Mouse (Mus musculus): ENCODE results near the gene Plcxd2. TPM values are rescaled to one million over a fixed set of nuclear protein-coding genes. Genes with fewer than 3 reads are reported as not detected.
A peak's percentile ranks its signal among the peaks of the same experiment; 100 is the strongest.

The Plcxd2 gene
- polyA plus RNA-seq, 1 experiment from 2014 or later = 0.74 TPM

DNA sequence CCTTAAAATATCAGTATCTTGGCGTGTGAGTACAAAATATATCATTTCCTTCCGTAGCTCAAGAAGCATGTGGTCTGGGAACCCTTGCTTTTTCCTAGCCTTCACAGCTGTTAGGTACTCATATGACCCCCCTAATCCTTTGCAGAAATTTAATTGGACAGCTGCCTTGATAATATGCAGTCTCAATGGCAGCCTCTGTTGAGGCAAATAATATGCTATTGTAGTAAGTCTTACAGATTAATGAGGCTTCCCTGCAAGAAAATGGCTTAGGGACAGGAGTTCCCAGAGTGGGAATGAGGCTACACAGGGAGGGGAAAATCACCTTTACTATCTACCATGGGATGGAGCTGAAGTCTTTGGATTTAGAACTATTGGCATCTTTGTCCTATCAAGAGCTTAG, 73.5 kb downstream of the Plcxd2 start:
- H3K4me3 ChIP-seq = no peak overlapping the region
- ATAC-seq (ENCODE audit: insufficient number of reproducible peaks, low FRiP score) = no peak
- no peak overlapping the region for H3K27ac ChIP-seq (ENCODE audit: poor library complexity, severe bottlenecking)
- no peaks in the 10 kb centered on the region for H3K27me3 ChIP-seq (replicated peaks)
- no peak overlapping the region for H3K9ac ChIP-seq
- 0 out of 2 replicates have a peak, but pooled peaks cover 3% of the 10 kb centered on the region for H3K4me1 ChIP-seq (replicated peaks)
- no peak overlapping the region for H3K4me2 ChIP-seq
- 0 out of 2 replicates have a peak, but pooled peaks cover 2% of the 10 kb centered on the region for H3K9me3 ChIP-seq (replicated peaks)
- WGBS = 73% methylated on average over 2 of the region's 2 CpGs
- H3K36me3 ChIP-seq = no peaks in the 10 kb centered on the region

DNA sequence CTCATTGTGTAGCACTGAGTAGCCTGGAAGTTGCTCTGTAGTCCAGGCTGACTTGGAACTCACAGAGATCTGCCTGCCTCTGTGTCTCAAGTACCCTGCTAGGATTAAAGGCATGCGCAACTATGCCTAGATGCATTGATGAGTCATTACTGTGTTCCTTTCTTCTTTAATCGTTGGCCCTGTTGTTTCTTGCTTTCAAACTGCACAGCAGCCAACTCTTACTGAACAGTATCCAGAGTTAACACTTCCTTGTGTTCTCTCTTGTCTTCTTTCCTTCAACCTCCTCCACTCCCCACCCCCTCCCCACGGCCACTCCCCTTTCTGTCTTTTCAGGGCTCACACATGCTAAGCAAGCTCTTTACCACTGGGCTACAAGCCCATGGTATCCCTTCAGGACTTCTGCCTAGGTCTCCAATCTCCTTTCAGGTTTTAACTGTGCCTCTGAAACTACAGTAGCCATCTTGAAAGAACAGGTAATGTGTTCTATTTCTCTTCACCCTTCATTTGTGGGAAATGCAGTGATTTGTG, 74.0 kb downstream of the Plcxd2 start:
- no peak overlapping the region for H3K27ac ChIP-seq (ENCODE audit: poor library complexity, severe bottlenecking)
- ATAC-seq (ENCODE audit: insufficient number of reproducible peaks, low FRiP score) = no peak
- 77% methylated on average over 3 of the region's 3 CpGs for WGBS

DNA sequence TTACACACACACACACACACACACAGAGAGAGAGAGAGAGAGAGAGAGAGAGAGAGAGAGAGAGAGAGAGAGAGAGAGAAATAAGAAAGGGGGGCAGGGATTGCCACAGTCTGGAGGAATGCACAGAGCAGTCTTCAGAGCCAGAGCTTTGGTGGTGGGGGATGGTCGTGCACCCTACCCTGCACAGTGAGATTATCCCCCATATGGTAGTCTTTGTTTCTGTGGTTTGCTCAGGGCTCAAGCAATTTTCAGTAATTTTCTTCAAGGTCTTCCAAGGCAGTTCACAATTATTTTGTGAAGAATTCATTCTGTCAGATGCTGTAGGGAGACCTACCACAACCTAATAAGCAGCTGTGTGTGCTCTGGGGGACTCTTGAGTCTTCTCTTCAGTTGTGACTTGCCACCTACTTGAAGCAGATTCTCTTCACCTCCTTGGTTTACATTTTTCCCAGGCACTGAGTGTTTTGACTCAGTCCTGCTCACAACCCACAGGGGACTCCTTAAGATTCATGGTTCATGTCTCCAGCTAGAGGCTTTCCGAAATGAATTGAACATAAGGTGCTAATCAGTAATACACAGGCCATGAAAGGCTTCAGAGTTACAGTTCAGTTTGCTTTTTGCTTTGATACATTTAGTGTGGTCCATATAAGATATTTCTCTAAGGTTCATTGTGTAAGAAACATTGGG, 75.2 kb downstream of the Plcxd2 start:
- H3K9ac ChIP-seq = no peak overlapping the region
- 0 out of 2 replicates have a peak, but pooled peaks cover 2% of the 10 kb centered on the region for H3K9me3 ChIP-seq (replicated peaks)
- 48% methylated on average over 2 of the region's 2 CpGs for WGBS
- no peak overlapping the region for H3K4me2 ChIP-seq
- H3K4me3 ChIP-seq = no peak overlapping the region
- ATAC-seq (ENCODE audit: insufficient number of reproducible peaks, low FRiP score) = no peak
- no peak overlapping the region for H3K27ac ChIP-seq (ENCODE audit: poor library complexity, severe bottlenecking)
- H3K27me3 ChIP-seq (replicated peaks) = no peaks in the 10 kb centered on the region
- 0 out of 2 replicates have a peak, but pooled peaks cover 7% of the 10 kb centered on the region for H3K4me1 ChIP-seq (replicated peaks)
- no peaks in the 10 kb centered on the region for H3K36me3 ChIP-seq

More for the DNA sequence above, 74.0 kb downstream of the Plcxd2 start:
- Histone ChIP-seq H3K27me3 (replicated peaks) (no peaks in the 10 kb centered on the region), H3K4me1 (replicated peaks) (0 out of 2 replicates have a peak, but pooled peaks cover 3% of the 10 kb centered on the region), H3K9ac (no peak overlapping the region), H3K36me3 (no peaks in the 10 kb centered on the region), H3K9me3 (replicated peaks) (0 out of 2 replicates have a peak, but pooled peaks cover 2% of the 10 kb centered on the region), H3K4me2 (no peak overlapping the region), H3K4me3 (no peak overlapping the region)

DNA sequence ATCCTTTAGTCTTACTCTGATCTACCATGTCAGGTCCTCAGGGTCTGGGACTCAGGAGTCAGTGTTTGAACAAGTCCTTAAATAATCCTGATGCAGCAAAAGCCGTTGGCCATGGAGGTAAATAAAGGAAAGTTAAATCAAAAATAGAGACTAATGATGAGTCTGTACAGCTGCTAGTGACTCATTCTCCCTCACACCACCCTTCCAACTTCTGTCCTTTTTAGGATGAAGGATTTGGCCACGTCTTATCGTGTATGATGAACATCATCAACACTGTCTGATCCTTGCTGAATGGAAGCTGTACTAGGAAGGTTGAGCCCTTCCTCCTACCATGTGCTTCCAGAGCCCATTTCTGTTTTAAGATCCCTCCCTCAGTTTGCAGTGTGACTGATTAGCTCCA, 79.7 kb downstream of the Plcxd2 start:
- Histone ChIP-seq H3K36me3 (no peaks in the 10 kb centered on the region), H3K27ac (ENCODE audit: poor library complexity, severe bottlenecking) (no peak overlapping the region), H3K9ac (no peak overlapping the region), H3K4me3 (no peak overlapping the region), H3K9me3 (replicated peaks) (no peaks in the 10 kb centered on the region), H3K4me2 (no peak overlapping the region), H3K27me3 (replicated peaks) (no peaks in the 10 kb centered on the region), H3K4me1 (replicated peaks) (peaks cover 21% of the 10 kb centered on the region)
- no peak for ATAC-seq (ENCODE audit: insufficient number of reproducible peaks, low FRiP score)
- WGBS = 85% methylated on average over 3 of the region's 3 CpGs

DNA sequence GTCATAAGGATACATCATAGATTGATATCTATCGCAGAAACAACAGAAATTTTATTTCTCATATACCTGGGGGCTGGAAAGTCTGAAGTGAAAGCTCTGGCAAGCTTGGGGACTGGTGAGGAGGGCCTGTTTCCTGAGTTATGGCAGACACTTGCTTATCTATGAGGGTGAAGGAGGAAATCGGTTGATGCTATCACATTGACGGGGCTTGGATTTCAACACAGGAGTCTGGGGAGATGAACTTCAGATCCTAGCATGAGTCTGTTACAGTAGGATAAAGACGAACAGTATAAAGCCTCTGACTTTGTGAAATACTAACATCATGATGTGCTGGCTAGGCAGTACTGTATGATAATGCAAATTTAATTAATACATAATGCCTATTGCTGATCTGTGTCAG, 81.9 kb downstream of the Plcxd2 start:
- no peak overlapping the region for H3K4me2 ChIP-seq
- H3K9ac ChIP-seq = no peak overlapping the region
- peaks cover 30% of the 10 kb centered on the region for H3K4me1 ChIP-seq (replicated peaks)
- no peaks in the 10 kb centered on the region for H3K36me3 ChIP-seq
- no peak overlapping the region for H3K4me3 ChIP-seq
- 30% methylated on average over 4 of the region's 4 CpGs for WGBS
- no peaks in the 10 kb centered on the region for H3K9me3 ChIP-seq (replicated peaks)
- H3K27ac ChIP-seq (ENCODE audit: poor library complexity, severe bottlenecking) = no peak overlapping the region
- no peaks in the 10 kb centered on the region for H3K27me3 ChIP-seq (replicated peaks)
- no peak; the same call in 1 of the 2 replicates for ATAC-seq (ENCODE audit: insufficient number of reproducible peaks, low FRiP score)

DNA sequence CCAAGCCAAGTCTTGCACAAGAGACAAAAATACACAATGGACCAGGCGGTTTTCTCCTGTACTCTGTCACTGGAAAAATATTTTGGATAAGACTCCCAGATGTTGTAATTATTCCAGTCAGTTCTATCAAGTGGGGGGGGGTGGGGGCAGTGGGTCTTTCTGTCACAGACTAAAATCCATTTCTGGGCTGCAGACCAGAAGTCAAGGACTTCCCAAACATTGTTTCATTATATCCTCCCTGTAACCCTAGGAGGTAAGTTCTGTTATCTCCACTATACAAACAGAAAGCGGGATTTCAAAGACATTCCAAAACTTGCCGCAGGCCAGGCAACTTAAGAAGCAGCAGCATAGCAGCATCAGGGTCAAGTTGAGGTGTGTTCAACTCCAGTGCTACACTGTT, 82.4 kb downstream of the Plcxd2 start:
- no peak overlapping the region for H3K9ac ChIP-seq
- H3K4me3 ChIP-seq = no peak overlapping the region
- H3K27ac ChIP-seq (ENCODE audit: poor library complexity, severe bottlenecking) = no peak overlapping the region
- no peak overlapping the region for H3K4me2 ChIP-seq
- H3K9me3 ChIP-seq (replicated peaks) = no peaks in the 10 kb centered on the region
- WGBS = 9% methylated on average over 3 of the region's 3 CpGs
- ATAC-seq (ENCODE audit: insufficient number of reproducible peaks, low FRiP score) = no peak
- no peaks in the 10 kb centered on the region for H3K27me3 ChIP-seq (replicated peaks)
- H3K36me3 ChIP-seq = no peaks in the 10 kb centered on the region
- H3K4me1 ChIP-seq (replicated peaks) = peaks cover 32% of the 10 kb centered on the region

DNA sequence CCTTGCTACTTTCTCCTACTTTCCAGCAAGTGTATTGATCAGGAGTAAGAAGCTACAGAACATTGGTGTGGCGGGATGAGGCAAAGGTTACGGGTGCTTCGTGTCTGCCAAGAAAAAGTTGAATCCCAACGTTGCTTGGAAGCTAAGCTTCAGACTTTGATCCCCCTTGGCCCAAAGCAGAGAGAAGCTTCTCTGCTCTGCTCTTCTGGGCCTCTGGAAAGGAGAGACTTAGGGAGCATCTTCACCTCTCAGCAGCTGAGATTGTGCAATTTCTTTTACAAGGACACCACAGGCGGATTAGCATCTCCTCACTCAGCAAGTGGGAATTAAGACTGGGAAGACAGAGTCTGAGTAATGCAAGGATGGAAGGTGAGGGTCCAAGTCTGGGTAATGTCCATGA, 83.1 kb downstream of the Plcxd2 start:
- Histone ChIP-seq H3K27ac (ENCODE audit: poor library complexity, severe bottlenecking) (no peak overlapping the region), H3K27me3 (replicated peaks) (no peaks in the 10 kb centered on the region), H3K9ac (no peak overlapping the region), H3K4me2 (no peak overlapping the region), H3K4me1 (replicated peaks) (peaks cover 32% of the 10 kb centered on the region), H3K4me3 (no peak overlapping the region), H3K9me3 (replicated peaks) (no peaks in the 10 kb centered on the region), H3K36me3 (no peaks in the 10 kb centered on the region)
- WGBS = 86% methylated on average over 5 of the region's 5 CpGs
- ATAC-seq (ENCODE audit: insufficient number of reproducible peaks, low FRiP score) = no peak

DNA sequence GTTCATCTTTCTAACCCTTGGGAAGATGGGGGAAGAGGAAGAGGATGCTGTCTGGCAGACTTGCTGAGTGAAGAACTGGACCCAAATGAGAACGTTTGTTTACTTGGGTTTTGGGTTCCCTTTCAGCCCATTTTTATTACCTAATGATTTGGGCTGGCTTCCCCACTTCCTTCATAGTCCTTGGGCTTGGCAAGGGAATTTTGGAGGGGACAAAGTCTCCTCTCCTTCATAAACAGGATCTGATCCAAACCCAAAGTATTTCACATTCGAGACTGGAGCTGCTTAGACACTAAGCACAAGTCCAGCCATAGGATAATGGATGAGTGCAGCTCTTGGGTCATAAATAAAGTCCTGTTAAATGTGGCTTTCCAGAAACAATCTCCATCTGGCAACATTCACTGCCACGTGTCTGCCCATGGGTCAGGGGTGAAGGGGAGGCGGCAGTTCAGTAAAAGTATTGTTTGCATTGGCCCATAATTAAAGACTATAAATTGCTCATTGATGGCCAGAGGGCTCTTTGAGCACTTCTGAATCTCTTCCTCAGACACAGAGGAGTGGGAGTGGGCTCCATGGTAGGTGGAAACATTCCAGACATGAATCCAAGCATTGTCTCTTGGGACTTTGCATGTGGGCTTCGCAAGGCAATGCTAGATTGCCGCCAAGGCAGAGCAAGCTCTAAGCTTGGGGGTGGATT, 86.1 kb downstream of the Plcxd2 start:
- Histone ChIP-seq H3K4me3 (no peak overlapping the region), H3K9me3 (replicated peaks) (no peaks in the 10 kb centered on the region), H3K4me2 (no peak overlapping the region), H3K36me3 (no peaks in the 10 kb centered on the region), H3K27ac (ENCODE audit: poor library complexity, severe bottlenecking) (no peak overlapping the region), H3K9ac (no peak overlapping the region), H3K27me3 (replicated peaks) (no peaks in the 10 kb centered on the region), H3K4me1 (replicated peaks) (peaks cover 29% of the 10 kb centered on the region)
- WGBS = 65% methylated on average over 6 of the region's 6 CpGs
- no peak for ATAC-seq (ENCODE audit: insufficient number of reproducible peaks, low FRiP score)

DNA sequence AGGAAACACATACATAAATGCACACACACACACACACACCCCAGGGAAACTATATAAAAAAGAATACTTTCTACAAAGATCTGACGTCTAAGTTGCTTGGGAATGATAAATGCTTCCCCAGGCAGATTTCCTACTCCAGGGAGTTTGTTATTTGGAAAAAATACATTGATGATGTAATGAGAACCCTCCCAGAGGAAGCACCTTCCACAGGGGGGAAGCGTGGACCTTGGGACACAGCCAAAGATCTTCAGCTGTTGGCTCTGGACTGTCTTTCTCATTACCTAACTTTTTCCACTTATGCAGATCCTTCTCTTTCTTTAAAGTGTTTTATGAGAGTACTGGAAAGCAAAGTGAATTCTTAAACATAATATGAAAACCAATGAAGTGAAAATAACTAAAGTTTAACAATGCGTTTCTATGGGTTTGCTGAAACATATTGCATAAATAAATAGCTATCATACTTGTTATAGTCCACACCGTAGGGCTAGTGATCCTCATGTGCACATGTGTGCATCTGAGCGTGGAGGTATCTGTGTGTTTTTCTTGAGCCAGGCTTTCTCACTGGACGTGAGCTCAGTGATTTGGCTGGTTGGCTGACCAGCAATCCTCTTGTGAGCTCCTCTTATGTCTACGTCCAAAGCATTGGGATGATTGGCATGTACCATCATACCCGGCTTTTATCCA, 87.3 kb downstream of the Plcxd2 start:
- Histone ChIP-seq H3K9me3 (replicated peaks) (no peaks in the 10 kb centered on the region), H3K9ac (no peak overlapping the region), H3K4me1 (replicated peaks) (peaks cover 24% of the 10 kb centered on the region), H3K27ac (ENCODE audit: poor library complexity, severe bottlenecking) (no peak overlapping the region), H3K4me2 (no peak overlapping the region), H3K27me3 (replicated peaks) (no peaks in the 10 kb centered on the region), H3K36me3 (no peaks in the 10 kb centered on the region), H3K4me3 (no peak overlapping the region)
- ATAC-seq (ENCODE audit: insufficient number of reproducible peaks, low FRiP score) = peak; percentile 67
- WGBS = 60% methylated on average over 8 of the region's 8 CpGs

DNA sequence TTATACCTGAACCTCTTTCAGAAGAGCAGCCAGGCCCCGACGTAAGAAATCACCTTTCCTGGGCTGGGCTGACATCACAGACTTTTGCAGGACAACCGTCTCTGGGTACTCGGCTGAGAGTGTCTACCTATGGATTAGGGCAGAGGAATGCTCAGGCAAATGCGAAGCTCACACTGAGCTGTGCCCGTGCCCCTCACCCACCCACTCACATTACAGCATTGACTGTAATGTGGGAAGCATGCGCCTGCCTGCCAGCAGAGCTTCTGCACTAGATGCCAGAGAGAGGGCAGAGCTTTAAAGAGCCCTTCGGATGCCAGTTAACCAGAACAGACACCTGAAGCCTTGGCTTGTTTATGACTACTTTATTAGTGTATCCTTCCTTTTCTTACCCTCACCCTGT, 90.4 kb downstream of the Plcxd2 start:
- Histone ChIP-seq H3K4me2 (no peak overlapping the region), H3K4me1 (replicated peaks) (peaks cover 13% of the 10 kb centered on the region; the same call in 1 of the 2 replicates), H3K9me3 (replicated peaks) (no peaks in the 10 kb centered on the region), H3K36me3 (no peaks in the 10 kb centered on the region), H3K4me3 (no peak overlapping the region), H3K9ac (no peak overlapping the region), H3K27me3 (replicated peaks) (no peaks in the 10 kb centered on the region), H3K27ac (ENCODE audit: poor library complexity, severe bottlenecking) (no peak overlapping the region)
- WGBS = 58% methylated on average over 8 of the region's 8 CpGs
- no peak for ATAC-seq (ENCODE audit: insufficient number of reproducible peaks, low FRiP score)

Measured in heart, embryonic 12.5 days (tissue).